11 mouse cellular contexts compared by ENCODE assay signal in genomic region chr3:108165532-108166315, GRCm38 (mm10). TPM values are rescaled to one million over a fixed set of nuclear protein-coding genes. Genes with fewer than 3 reads are reported as not detected.
A peak's percentile ranks its signal among the peaks of the same experiment; 100 is the strongest.
DNase-seq lines count a peak whose midpoint lies in the region; ATAC-seq and TF ChIP-seq lines count a peak whose summit lies in the region.
"Had no signal": no experiment of that assay in that cellular context is flagged by ENCODE, and none has a peak within 500 bp of the region (broad histone marks: within the 10 kb centered on the region; RNA-seq: fewer than 3 reads in every experiment).

No protein-coding gene starts in this region.

- H3K9ac ChIP-seq in kidney, postnatal 0 days (ENCODE audit: low read depth, low read length), result no peak overlapping the region
- no peak overlapping the region for H3K9ac ChIP-seq in forebrain, embryonic 16.5 days (replicated peaks; ENCODE audit: low read depth, low read length)
- no peak overlapping the region for H3K9ac ChIP-seq in limb, embryonic 13.5 days

- H3K27me3 ChIP-seq in kidney, postnatal 0 days (ENCODE audit: insufficient read depth, low read length), result no peaks in the 10 kb centered on the region
- no peaks in the 10 kb centered on the region; the same call in 1 of the 2 replicates for H3K27me3 ChIP-seq in forebrain, embryonic 16.5 days (replicated peaks; ENCODE audit: control insufficient read depth, insufficient read depth, low read length)
- H3K27me3 ChIP-seq in limb, embryonic 13.5 days, result no peaks in the 10 kb centered on the region

- no peaks in the 10 kb centered on the region for H3K9me3 ChIP-seq in kidney, postnatal 0 days (replicated peaks; ENCODE audit: low read length)
- no peaks in the 10 kb centered on the region for H3K9me3 ChIP-seq in forebrain, embryonic 16.5 days (ENCODE audit: control insufficient read depth, low read length)
- no peaks in the 10 kb centered on the region for H3K9me3 ChIP-seq in limb, embryonic 13.5 days
- H3K9me3 ChIP-seq: G1E; megakaryocyte, embryonic 14.5 days had no signal

- no peak overlapping the region for H3K27ac ChIP-seq in kidney, postnatal 0 days
- 0 out of 2 replicates have a peak overlapping the region, but pooled peaks have one; percentile 5 for H3K27ac ChIP-seq in forebrain, embryonic 16.5 days (ENCODE audit: low read length)
- peak overlapping the region; percentile 85; the same call in 1 of the 2 replicates for H3K27ac ChIP-seq in limb, embryonic 13.5 days

- peaks cover 8% of the 10 kb centered on the region; the same call in 1 of the 2 replicates for H3K4me1 ChIP-seq in kidney, postnatal 0 days (replicated peaks; ENCODE audit: insufficient read depth, low read length)
- peaks cover 23% of the 10 kb centered on the region for H3K4me1 ChIP-seq in forebrain, embryonic 16.5 days (replicated peaks; ENCODE audit: control insufficient read depth, insufficient read depth, low read length)
- H3K4me1 ChIP-seq in limb, embryonic 13.5 days, result peaks cover 48% of the 10 kb centered on the region

- no peak overlapping the region for H3K4me3 ChIP-seq in kidney, postnatal 0 days (replicated peaks; ENCODE audit: low read depth, low read length)
- H3K4me3 ChIP-seq in forebrain, embryonic 16.5 days (replicated peaks; ENCODE audit: low read length), result no peak overlapping the region
- H3K4me3 ChIP-seq in limb, embryonic 13.5 days, result no peak overlapping the region
- H3K4me3 ChIP-seq: megakaryocyte, embryonic 14.5 days had no signal

- no peak for TF ChIP-seq CTCF in kidney, postnatal 0 days (IDR thresholded peaks at IDR 0.05; ENCODE audit: low read depth)

- ATAC-seq in kidney, postnatal 0 days (replicated peaks; ENCODE audit: low FRiP score, low read depth), result peak; percentile 18; the same call in 1 of the 2 replicates
- ATAC-seq in forebrain, embryonic 16.5 days, result peak; percentile 26; the same call in 1 of the 2 replicates
- ATAC-seq in limb, embryonic 13.5 days (ENCODE audit: low FRiP score, low read depth), result peak; percentile 15; the same call in 1 of the 2 replicates
- no peak for ATAC-seq in granulocyte monocyte progenitor cell, adult 5-6 weeks (replicated peaks; ENCODE audit: poor library complexity, severe bottlenecking)

- H3K36me3 ChIP-seq in kidney, postnatal 0 days (ENCODE audit: insufficient read depth, low read length), result no peaks in the 10 kb centered on the region
- H3K36me3 ChIP-seq in forebrain, embryonic 16.5 days (ENCODE audit: control insufficient read depth, insufficient read depth), result no peaks in the 10 kb centered on the region
- H3K36me3 ChIP-seq in limb, embryonic 13.5 days, result no peaks in the 10 kb centered on the region
- H3K36me3 ChIP-seq: G1E had no signal

- no peak overlapping the region for H3K4me2 ChIP-seq in kidney, postnatal 0 days (ENCODE audit: low read length)
- no peak overlapping the region for H3K4me2 ChIP-seq in forebrain, embryonic 16.5 days (ENCODE audit: low read length)
- peak overlapping the region; percentile 53 for H3K4me2 ChIP-seq in limb, embryonic 13.5 days (replicated peaks)

- WGBS in kidney, postnatal 0 days, result 22% methylated on average over 10 of the region's 10 CpGs
- 27% methylated on average over 10 of the region's 10 CpGs for WGBS in forebrain, embryonic 16.5 days
- 20% methylated on average over 10 of the region's 10 CpGs for WGBS in limb, embryonic 13.5 days

- DNase-seq in kidney, postnatal 0 days (ENCODE audit: low spot score), result no peak
- no peak for DNase-seq in kidney, postnatal 14 days
- peak; percentile 28 for DNase-seq in NIH3T3 (ENCODE audit: low read depth)
- no peak for DNase-seq in spleen, postnatal 10 days (ENCODE audit: low spot score in 2 of 2)
- DNase-seq in urinary bladder, postnatal 10 days (ENCODE audit: low spot score), result no peak
- DNase-seq: cerebellum, adult 9-10 months had no signal

RNA-seq across cellular contexts. Expression of gene Gpr61, which starts 11.0 kb away (rescaled TPM):
- not detected in 2 replicates for polyA plus RNA-seq in kidney, postnatal 0 days (2015; fragmentation: Nextera tagmentation; extraction: Ambion mirVana)
- 2.4 and 4.3 TPM in 2 replicates for polyA plus RNA-seq in forebrain, embryonic 16.5 days (2015; fragmentation: Nextera tagmentation; extraction: Ambion mirVana)
- polyA plus RNA-seq in limb, embryonic 13.5 days (2015; fragmentation: Nextera tagmentation; extraction: Ambion mirVana), result 0.09 and 0.19 TPM in 2 replicates
- total RNA-seq in granulocyte monocyte progenitor cell, adult 5-6 weeks (2014; fragmentation: Nextera tagmentation), result not detected in 2 replicates
- total RNA-seq in granulocyte monocyte progenitor cell, adult 5-6 weeks (2017), result not detected in 2 replicates
- polyA plus RNA-seq: G1E had no signal

RNA-seq across cellular contexts. Expression of gene Gnai3, which starts 19.8 kb away (rescaled TPM):
- 134 and 147 TPM in 2 replicates for polyA plus RNA-seq in kidney, postnatal 0 days (2015; fragmentation: Nextera tagmentation; extraction: Ambion mirVana)
- 155 and 191 TPM in 2 replicates for polyA plus RNA-seq in forebrain, embryonic 16.5 days (2015; fragmentation: Nextera tagmentation; extraction: Ambion mirVana)
- polyA plus RNA-seq in limb, embryonic 13.5 days (2015; fragmentation: Nextera tagmentation; extraction: Ambion mirVana), result 184 and 193 TPM in 2 replicates
- total RNA-seq in granulocyte monocyte progenitor cell, adult 5-6 weeks (2014; fragmentation: Nextera tagmentation), result 82.3 and 93.1 TPM in 2 replicates
- 139 and 189 TPM in 2 replicates for total RNA-seq in granulocyte monocyte progenitor cell, adult 5-6 weeks (2017)

RNA-seq across cellular contexts. Expression of gene Amigo1, which starts 20.4 kb away (rescaled TPM):
- 4.2 and 5.4 TPM in 2 replicates for polyA plus RNA-seq in kidney, postnatal 0 days (2015; fragmentation: Nextera tagmentation; extraction: Ambion mirVana)
- polyA plus RNA-seq in forebrain, embryonic 16.5 days (2015; fragmentation: Nextera tagmentation; extraction: Ambion mirVana), result 10.1 and 12.0 TPM in 2 replicates
- polyA plus RNA-seq in limb, embryonic 13.5 days (2015; fragmentation: Nextera tagmentation; extraction: Ambion mirVana), result 4.3 and 4.4 TPM in 2 replicates
- 1.9 and 4.4 TPM in 2 replicates for total RNA-seq in granulocyte monocyte progenitor cell, adult 5-6 weeks (2014; fragmentation: Nextera tagmentation)
- total RNA-seq in granulocyte monocyte progenitor cell, adult 5-6 weeks (2017), result 2.0 and 3.4 TPM in 2 replicates

RNA-seq across cellular contexts. Expression of gene Cyb561d1, which starts 35.3 kb away (rescaled TPM):
- polyA plus RNA-seq in kidney, postnatal 0 days (2015; fragmentation: Nextera tagmentation; extraction: Ambion mirVana), result 3.1 and 3.4 TPM in 2 replicates
- 4.1 and 5.7 TPM in 2 replicates for polyA plus RNA-seq in forebrain, embryonic 16.5 days (2015; fragmentation: Nextera tagmentation; extraction: Ambion mirVana)
- polyA plus RNA-seq in limb, embryonic 13.5 days (2015; fragmentation: Nextera tagmentation; extraction: Ambion mirVana), result 1.8 and 2.1 TPM in 2 replicates
- total RNA-seq in granulocyte monocyte progenitor cell, adult 5-6 weeks (2014; fragmentation: Nextera tagmentation), result 5.0 and 5.8 TPM in 2 replicates
- 3.5 and 3.9 TPM in 2 replicates for total RNA-seq in granulocyte monocyte progenitor cell, adult 5-6 weeks (2017)

RNA-seq across cellular contexts. Expression of gene Atxn7l2, which starts 45.0 kb away (rescaled TPM):
- 10.9 and 11.0 TPM in 2 replicates for polyA plus RNA-seq in kidney, postnatal 0 days (2015; fragmentation: Nextera tagmentation; extraction: Ambion mirVana)
- 30.7 and 33.8 TPM in 2 replicates for polyA plus RNA-seq in forebrain, embryonic 16.5 days (2015; fragmentation: Nextera tagmentation; extraction: Ambion mirVana)
- polyA plus RNA-seq in limb, embryonic 13.5 days (2015; fragmentation: Nextera tagmentation; extraction: Ambion mirVana), result 25.4 and 26.7 TPM in 2 replicates
- total RNA-seq in granulocyte monocyte progenitor cell, adult 5-6 weeks (2014; fragmentation: Nextera tagmentation), result 6.7 and 6.8 TPM in 2 replicates
- 1.1 and 1.5 TPM in 2 replicates for total RNA-seq in granulocyte monocyte progenitor cell, adult 5-6 weeks (2017)
